Mouse (Mus musculus): Measurements from ENCODE around the gene Gsg1l. TPM values are rescaled to one million over a fixed set of nuclear protein-coding genes. Genes with fewer than 3 reads are reported as not detected.

Gsg1l gene
- polyA plus RNA-seq, 1 experiment from 2014 or later: 0.10 TPM

DNA sequence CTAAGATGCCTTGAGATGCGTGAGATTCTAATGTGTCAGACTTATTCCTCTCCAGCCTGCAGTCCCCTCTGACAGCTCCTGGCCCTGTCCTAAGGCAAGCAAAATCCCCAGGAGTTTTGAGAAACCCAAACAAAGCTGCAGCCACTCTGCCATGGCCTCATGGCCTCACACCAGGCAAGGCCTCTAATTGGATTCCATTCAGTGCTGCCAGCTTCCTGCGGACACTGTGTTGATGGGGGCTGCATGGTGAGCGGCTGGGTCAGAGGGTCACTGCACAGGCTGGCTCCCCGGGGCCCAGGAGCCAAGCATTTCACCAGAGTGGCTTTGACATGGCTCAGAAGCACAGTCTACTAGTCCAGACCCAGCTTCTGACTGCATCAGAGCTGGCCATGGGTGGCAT is 92.7 kb downstream of the Gsg1l start:
- no peak for DNase-seq (ENCODE audit: extremely low spot score, low spot score)
- peaks cover 44% of the 10 kb centered on the region for H3K4me1 ChIP-seq
- H3K9me3 ChIP-seq: no peaks in the 10 kb centered on the region
- H3K27me3 ChIP-seq (ENCODE audit: poor library complexity, severe bottlenecking): peaks cover 16% of the 10 kb centered on the region
- no peaks in the 10 kb centered on the region for H3K36me3 ChIP-seq (replicated peaks)
- H3K4me3 ChIP-seq: no peak overlapping the region
- 5% methylated on average over 4 of the region's 4 CpGs for WGBS
- H3K27ac ChIP-seq: peak overlapping the region; percentile 40

DNA sequence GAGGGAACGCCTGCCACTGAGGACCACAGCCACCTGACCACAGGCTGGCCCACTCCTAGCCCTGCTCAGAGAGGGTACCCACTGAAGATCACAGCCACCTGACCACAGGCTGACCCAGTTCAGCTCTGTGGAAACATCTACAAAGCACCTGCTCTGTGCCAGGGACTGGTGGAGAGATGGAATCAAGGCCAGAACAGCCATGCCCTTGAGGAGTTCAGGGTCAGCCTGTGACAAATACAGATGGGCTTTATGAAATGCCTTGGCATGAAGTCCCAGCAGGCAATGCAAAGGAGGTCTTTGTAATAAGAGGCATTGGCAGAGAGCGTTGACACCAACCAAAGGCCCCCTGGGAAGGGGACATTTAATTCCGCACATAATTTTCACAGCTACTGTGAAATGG is 93.9 kb downstream of the Gsg1l start:
- Histone ChIP-seq H3K9me3 (no peaks in the 10 kb centered on the region), H3K27ac (0 out of 2 replicates have a peak overlapping the region, but pooled peaks have one; percentile 4), H3K4me3 (no peak overlapping the region), H3K36me3 (replicated peaks) (no peaks in the 10 kb centered on the region), H3K27me3 (ENCODE audit: poor library complexity, severe bottlenecking) (peaks cover 16% of the 10 kb centered on the region), H3K4me1 (peaks cover 56% of the 10 kb centered on the region)
- no peak for DNase-seq (ENCODE audit: extremely low spot score, low spot score)
- WGBS: 86% methylated on average over 3 of the region's 3 CpGs

DNA sequence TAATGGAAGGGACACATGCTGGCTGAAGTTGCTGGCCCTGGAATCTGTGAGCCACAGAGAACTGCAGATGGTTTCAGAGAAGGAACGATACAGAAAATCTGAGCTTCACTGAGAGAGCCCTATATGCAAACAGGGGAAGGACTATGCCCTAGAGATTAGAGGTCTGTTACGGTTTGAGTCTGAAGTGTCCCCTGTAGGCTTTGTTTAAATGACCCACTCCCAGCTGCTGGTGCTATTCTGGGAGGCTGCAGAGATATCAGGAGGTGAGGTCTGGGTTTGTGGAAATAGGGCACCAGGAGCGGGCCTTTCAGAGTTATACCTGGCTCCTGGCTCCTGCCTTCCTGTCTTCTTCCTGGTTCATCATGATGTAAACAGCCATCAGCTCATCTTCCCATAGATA is 95.1 kb downstream of the Gsg1l start:
- H3K9me3 ChIP-seq: no peaks in the 10 kb centered on the region
- H3K36me3 ChIP-seq (replicated peaks): no peaks in the 10 kb centered on the region
- H3K27ac ChIP-seq: no peak overlapping the region
- peaks cover 55% of the 10 kb centered on the region for H3K4me1 ChIP-seq
- DNase-seq (ENCODE audit: extremely low spot score, low spot score): no peak
- H3K4me3 ChIP-seq: no peak overlapping the region
- H3K27me3 ChIP-seq (ENCODE audit: poor library complexity, severe bottlenecking): peaks cover 26% of the 10 kb centered on the region
- 89% methylated on average over 3 of the region's 3 CpGs for WGBS

DNA sequence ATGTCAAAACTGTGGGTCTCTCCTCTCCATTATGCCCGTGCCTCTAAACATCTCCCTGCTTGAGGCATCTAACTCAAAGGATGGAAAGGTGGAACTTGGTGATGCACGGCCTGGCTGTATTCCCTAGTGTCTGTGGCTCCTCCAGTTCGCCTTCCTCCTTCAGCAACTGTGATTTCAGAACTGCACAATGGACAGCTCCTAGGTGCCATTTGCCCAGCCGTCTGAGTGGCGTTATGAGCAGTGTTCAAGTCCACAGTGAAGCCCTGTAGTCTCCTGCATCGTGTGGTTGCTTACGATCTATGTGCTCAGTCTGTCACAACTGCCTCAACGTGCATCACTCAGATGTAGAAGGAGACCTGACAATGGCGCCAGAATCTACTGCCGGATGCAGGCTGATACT is 96.6 kb downstream of the Gsg1l start:
- Histone ChIP-seq H3K9me3 (no peaks in the 10 kb centered on the region), H3K27me3 (ENCODE audit: poor library complexity, severe bottlenecking) (peaks cover 26% of the 10 kb centered on the region), H3K27ac (no peak overlapping the region), H3K36me3 (replicated peaks) (no peaks in the 10 kb centered on the region), H3K4me1 (peaks cover 48% of the 10 kb centered on the region), H3K4me3 (no peak overlapping the region)
- no peak for DNase-seq (ENCODE audit: extremely low spot score, low spot score)
- WGBS: 75% methylated on average over 10 of the region's 10 CpGs

DNA sequence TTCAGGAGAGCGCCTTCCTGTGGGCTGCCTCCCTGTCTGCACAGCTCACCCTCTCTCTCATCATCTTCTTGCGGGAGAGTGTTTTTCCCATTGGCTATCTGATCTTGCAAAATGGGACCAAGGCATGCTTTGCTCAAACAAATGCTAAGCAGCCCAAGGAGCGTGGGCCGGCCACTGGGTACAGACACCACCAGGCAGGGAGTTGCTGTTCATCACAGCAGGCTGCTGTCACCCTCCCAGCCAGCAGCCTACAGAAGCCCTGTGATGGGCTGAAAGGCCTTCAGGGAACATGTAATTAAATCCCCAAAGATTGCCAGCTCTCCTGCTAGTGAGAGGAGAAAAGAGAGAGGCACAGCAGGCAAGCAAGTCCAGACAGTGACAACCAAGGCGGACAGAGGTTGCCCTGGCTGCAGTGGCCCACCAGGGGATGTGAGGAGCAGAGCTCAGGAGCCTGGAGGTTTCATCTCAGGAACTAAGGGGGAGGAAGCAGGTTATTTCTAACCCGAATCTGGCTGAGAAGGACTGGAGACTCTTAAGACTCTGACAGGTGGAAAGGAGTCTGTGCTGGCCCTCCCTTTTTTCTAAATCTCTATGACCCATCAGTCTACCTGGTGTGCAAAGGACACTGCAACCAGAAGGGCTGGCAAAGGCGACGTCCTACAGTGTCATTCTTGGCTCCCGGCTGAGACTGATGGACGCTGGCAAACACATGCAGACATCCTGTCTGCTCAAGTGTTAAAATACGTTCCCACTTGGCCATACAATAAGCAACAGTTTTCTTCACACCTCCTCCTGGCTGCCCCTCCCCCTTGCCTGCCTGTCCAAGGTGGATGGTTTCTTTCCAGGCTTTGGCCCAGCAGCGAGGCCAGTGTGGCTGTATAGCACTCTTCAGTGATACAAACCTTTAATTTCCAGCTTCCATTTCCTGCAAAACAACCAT is 98.0 kb downstream of the Gsg1l start:
- WGBS: 35% methylated on average over 12 of the region's 12 CpGs
- peak overlapping the region; percentile 1; the same call in 1 of the 2 replicates for H3K27ac ChIP-seq
- peaks cover 38% of the 10 kb centered on the region for H3K4me1 ChIP-seq
- H3K27me3 ChIP-seq (ENCODE audit: poor library complexity, severe bottlenecking): peaks cover 26% of the 10 kb centered on the region
- DNase-seq (ENCODE audit: extremely low spot score, low spot score): no peak
- no peaks in the 10 kb centered on the region for H3K36me3 ChIP-seq (replicated peaks)
- no peaks in the 10 kb centered on the region for H3K9me3 ChIP-seq
- no peak overlapping the region for H3K4me3 ChIP-seq

DNA sequence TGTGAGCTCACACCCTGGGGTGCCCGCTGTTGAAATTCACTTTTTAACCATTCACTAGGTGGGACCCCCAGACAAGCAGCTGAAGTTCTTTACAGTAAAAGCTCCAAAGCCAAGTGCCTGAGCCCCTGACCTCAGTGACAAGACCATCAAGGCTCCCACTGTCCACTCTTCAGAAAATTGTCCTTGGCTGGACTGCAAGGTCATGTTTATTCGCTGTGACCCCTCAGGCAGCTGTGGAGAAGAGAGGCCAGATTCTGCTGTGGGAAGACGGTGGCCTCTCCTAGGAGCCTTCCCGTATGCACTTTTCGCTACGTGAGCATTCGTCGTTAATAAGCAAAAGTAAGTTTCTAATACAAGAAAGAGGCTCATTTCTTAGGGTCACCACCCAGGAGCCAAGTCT is 102.6 kb downstream of the Gsg1l start:
- WGBS: 90% methylated on average over 8 of the region's 8 CpGs
- no peaks in the 10 kb centered on the region for H3K9me3 ChIP-seq
- H3K27ac ChIP-seq: no peak overlapping the region
- H3K36me3 ChIP-seq (replicated peaks): no peaks in the 10 kb centered on the region
- H3K4me3 ChIP-seq: no peak overlapping the region
- no peak for DNase-seq (ENCODE audit: extremely low spot score, low spot score)
- H3K27me3 ChIP-seq (ENCODE audit: poor library complexity, severe bottlenecking): peaks cover 10% of the 10 kb centered on the region; the same call in 1 of the 2 replicates
- peaks cover 24% of the 10 kb centered on the region for H3K4me1 ChIP-seq

DNA sequence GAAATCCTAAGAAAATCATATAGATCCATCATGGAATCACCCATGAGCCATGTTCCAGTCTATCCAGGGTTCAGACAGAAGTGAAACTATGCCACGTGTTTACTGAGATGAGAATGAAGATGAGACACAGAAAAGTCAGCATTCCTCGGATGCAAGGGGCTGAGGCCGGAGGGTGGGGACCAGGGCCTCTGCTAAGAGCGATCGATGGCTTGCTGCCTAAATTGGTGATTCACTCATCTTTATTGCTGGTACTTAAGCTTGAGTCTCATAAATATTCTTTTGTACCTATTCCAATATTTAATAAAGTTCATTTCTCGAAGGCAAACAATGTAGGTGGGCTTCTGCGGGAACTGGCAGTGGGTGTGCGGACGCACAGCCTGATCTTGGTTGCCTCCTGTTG is 105.5 kb downstream of the Gsg1l start:
- H3K27ac ChIP-seq: no peak overlapping the region
- H3K36me3 ChIP-seq (replicated peaks): no peaks in the 10 kb centered on the region
- no peaks in the 10 kb centered on the region for H3K27me3 ChIP-seq (ENCODE audit: poor library complexity, severe bottlenecking)
- H3K9me3 ChIP-seq: no peaks in the 10 kb centered on the region
- 93% methylated on average over 9 of the region's 9 CpGs for WGBS
- peaks cover 25% of the 10 kb centered on the region for H3K4me1 ChIP-seq
- no peak overlapping the region for H3K4me3 ChIP-seq
- DNase-seq (ENCODE audit: extremely low spot score, low spot score): no peak

DNA sequence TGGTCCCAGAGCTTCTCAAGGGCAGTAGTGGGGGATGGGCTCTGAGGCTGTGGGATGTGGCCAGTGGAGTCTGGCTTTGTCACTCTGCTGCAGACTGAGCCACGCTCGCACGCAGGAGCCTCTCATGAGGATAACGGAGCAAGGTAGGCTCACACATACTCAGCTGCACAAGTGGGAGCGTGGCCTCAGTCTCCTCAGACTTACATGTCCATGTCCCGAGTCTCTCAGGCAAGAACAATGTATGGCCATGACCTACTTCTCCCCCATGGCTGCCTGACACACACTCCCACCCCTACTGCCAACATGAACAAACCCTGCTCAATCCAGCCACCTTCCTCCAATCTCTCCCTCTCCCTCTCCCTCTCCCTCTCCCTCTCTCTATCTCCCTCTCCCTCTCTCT is 106.8 kb downstream of the Gsg1l start:
- Histone ChIP-seq H3K27ac (no peak overlapping the region), H3K4me3 (no peak overlapping the region), H3K27me3 (ENCODE audit: poor library complexity, severe bottlenecking) (no peaks in the 10 kb centered on the region), H3K9me3 (no peaks in the 10 kb centered on the region), H3K36me3 (replicated peaks) (no peaks in the 10 kb centered on the region), H3K4me1 (peaks cover 25% of the 10 kb centered on the region)
- DNase-seq (ENCODE audit: extremely low spot score, low spot score): no peak
- WGBS: 76% methylated on average over 6 of the region's 6 CpGs

DNA sequence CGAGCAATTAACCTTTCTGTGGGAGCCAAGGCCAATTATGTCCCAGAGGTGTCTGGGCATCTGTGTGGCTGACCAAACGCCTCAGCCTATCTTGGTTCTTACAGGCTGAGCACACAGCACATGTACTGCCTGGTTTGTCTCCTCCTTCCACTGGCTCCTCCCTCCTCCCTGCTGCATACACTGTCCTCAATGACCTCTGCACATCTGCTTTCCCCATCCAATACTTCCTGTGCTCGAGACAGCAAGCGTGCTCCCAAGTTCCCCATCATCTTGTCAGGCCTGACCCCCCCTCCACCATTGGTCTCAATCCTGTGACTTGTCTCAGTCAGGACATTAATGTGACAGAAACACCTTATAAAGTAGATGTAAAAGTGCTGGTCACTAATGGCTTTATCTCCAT is 108.3 kb downstream of the Gsg1l start:
- 68% methylated on average over 4 of the region's 4 CpGs for WGBS

DNA sequence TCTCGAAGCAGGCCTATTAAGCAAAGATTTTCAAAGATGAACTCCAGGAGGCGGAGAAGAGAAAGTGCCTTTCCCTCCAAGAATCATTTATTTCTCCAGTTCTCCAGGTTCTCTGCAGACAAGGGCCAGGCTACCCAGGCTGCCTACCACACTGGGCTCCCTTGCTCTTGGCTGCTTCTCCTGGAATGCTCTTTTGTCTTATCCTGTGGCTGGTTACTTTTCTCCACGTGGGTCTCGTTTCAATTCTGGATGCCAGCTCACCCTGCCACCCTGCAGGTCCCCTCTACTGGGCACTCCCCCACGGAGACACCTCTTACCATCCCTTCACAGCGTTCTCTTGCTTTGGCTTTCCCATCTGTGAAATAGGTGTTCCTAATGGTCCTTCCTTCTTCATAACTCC is 109.4 kb downstream of the Gsg1l start:
- H3K4me1 ChIP-seq: peaks cover 25% of the 10 kb centered on the region
- H3K36me3 ChIP-seq (replicated peaks): no peaks in the 10 kb centered on the region
- no peaks in the 10 kb centered on the region for H3K27me3 ChIP-seq (ENCODE audit: poor library complexity, severe bottlenecking)
- no peaks in the 10 kb centered on the region for H3K9me3 ChIP-seq
- 68% methylated on average over 6 of the region's 6 CpGs for WGBS
- no peak overlapping the region for H3K4me3 ChIP-seq
- H3K27ac ChIP-seq: peak overlapping the region; percentile 51; the same call in 1 of the 2 replicates
- DNase-seq (ENCODE audit: extremely low spot score, low spot score): no peak

More for the DNA sequence above, 108.3 kb downstream of the Gsg1l start:
- H3K9me3 ChIP-seq: no peaks in the 10 kb centered on the region
- H3K27me3 ChIP-seq (ENCODE audit: poor library complexity, severe bottlenecking): no peaks in the 10 kb centered on the region
- DNase-seq (ENCODE audit: extremely low spot score, low spot score): no peak
- H3K27ac ChIP-seq: no peak overlapping the region
- peaks cover 25% of the 10 kb centered on the region for H3K4me1 ChIP-seq
- H3K4me3 ChIP-seq: no peak overlapping the region
- no peaks in the 10 kb centered on the region for H3K36me3 ChIP-seq (replicated peaks)

DNA sequence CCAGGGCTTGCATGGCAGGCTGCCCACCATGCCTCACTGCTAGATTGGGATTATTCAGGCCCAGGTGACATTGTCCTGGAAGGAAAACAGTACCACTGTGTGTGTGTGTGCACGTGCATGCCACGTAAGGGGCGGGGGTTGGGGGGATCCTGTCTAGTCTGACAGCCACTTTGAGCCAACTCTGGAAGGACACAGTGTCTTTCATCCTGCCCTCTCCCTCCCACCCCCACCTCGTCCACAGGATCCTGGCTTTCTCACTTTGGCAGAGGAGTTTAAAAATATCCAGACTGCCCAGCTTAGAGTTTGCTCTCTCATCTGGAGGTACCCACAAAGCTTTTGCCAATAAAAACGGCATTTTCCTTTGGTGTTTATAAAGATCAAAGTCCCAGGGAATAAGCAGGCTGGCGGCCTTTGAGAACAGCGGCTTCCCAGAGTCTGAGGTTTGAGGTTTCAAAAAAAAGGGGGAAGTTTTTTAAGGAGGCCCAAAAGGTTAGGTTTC is 110.0 kb downstream of the Gsg1l start:
- WGBS: 55% methylated on average over 7 of the region's 7 CpGs
- no peaks in the 10 kb centered on the region for H3K36me3 ChIP-seq (replicated peaks)
- no peak for DNase-seq (ENCODE audit: extremely low spot score, low spot score)
- H3K9me3 ChIP-seq: no peaks in the 10 kb centered on the region
- H3K4me1 ChIP-seq: peaks cover 25% of the 10 kb centered on the region
- no peak overlapping the region for H3K4me3 ChIP-seq
- H3K27ac ChIP-seq: peak overlapping the region; percentile 51
- H3K27me3 ChIP-seq (ENCODE audit: poor library complexity, severe bottlenecking): no peaks in the 10 kb centered on the region

DNA sequence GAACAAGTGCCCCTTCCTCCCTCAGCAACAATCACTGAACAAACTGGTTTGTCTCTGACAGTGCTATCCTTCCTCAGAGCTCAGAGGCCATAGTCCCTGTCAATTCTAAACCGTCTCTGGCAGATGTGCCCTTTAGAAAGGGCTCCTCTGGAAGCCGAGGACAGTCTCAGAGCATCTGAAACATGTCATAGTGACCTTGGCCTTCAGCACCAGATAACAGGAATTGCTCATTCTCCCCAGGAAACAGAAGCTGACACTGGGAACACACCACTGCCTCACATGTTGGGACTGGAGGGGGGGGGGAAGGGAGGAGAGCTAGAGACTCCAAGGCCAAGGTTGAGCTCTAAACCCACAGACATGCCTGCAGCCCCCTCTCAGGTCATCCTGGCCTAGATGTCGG is 113.1 kb downstream of the Gsg1l start:
- Histone ChIP-seq H3K27me3 (ENCODE audit: poor library complexity, severe bottlenecking) (no peaks in the 10 kb centered on the region), H3K4me3 (no peak overlapping the region), H3K36me3 (replicated peaks) (no peaks in the 10 kb centered on the region), H3K9me3 (no peaks in the 10 kb centered on the region), H3K27ac (no peak overlapping the region), H3K4me1 (peaks cover 37% of the 10 kb centered on the region)
- no peak for DNase-seq (ENCODE audit: extremely low spot score, low spot score)
- WGBS: 85% methylated on average over 3 of the region's 3 CpGs
